Mouse (Mus musculus) limb, embryonic 12.5 days (tissue): Measurements from ENCODE around the gene Pax3. TPM values are rescaled to one million over a fixed set of nuclear protein-coding genes. Genes with fewer than 3 reads are reported as not detected.

Experiments used
- ATAC-seq: fragments of 200-750 bp; cut with Nextera tagmentation; 2 replicates; pipeline ENCODE4 v1.8.0; 2017; ENCODE audit warnings: low read depth, moderate TSS enrichment; ENCODE audit not compliant: insufficient number of reproducible peaks, insufficient read depth, low FRiP score, low TSS enrichment
- H3K27ac ChIP-seq: fragments of 300-500 bp; sonication (generic); 2 replicates; pipeline ENCODE4 v1.5.1; 2016; ENCODE audit warnings: mild to moderate bottlenecking, moderate library complexity
- H3K27me3 ChIP-seq: fragments of 300-500 bp; sonication (generic); 2 replicates; pipeline ENCODE4 v1.6.1; 2016; ENCODE audit warnings: mild to moderate bottlenecking, moderate library complexity
- H3K36me3 ChIP-seq: fragments of 300-500 bp; sonication (generic); 2 replicates; pipeline ENCODE4 v1.6.1; 2016; ENCODE audit warnings: mild to moderate bottlenecking, moderate library complexity
- H3K4me1 ChIP-seq: fragments of 300-500 bp; sonication (generic); replicated peaks from 2 replicates; pipeline ENCODE4 v1.6.1; 2016
- H3K4me2 ChIP-seq: fragments of 300-500 bp; sonication (generic); 2 replicates; pipeline ENCODE4 v1.6.1; 2016; ENCODE audit warnings: mild to moderate bottlenecking, moderate library complexity
- H3K4me3 ChIP-seq: fragments of 300-500 bp; sonication (generic); replicated peaks from 2 replicates; pipeline ENCODE4 v1.5.1; 2016; ENCODE audit warnings: mild to moderate bottlenecking
- H3K9ac ChIP-seq: fragments of 300-500 bp; sonication (generic); replicated peaks from 2 replicates; pipeline ENCODE4 v1.6.1; 2016; ENCODE audit warnings: mild to moderate bottlenecking, moderate library complexity
- H3K9me3 ChIP-seq: fragments of 300-500 bp; sonication (generic); 2 replicates; pipeline ENCODE4 v1.6.1; 2016; ENCODE audit warnings: mild to moderate bottlenecking, moderate library complexity
- WGBS: fragments of 180-500 bp; shearing (Covaris S2); methylation state at CpG from one replicate; pipeline ENCODE4 v1.1.7; 2016; 5-methylcytosine and 5-hydroxymethylcytosine counted together
- polyA plus RNA-seq: library from polyadenylated mRNA; unstranded; fragments of >200 nt; fragmentation: Nextera tagmentation; extraction: Ambion mirVana; gene quantifications from 2 replicates; pipeline ENCODE4 v1.2.1, GENCODE M21; 2016

The Pax3 gene
- polyA plus RNA-seq, 1 experiment from 2014 or later, result 1.6 TPM

DNA sequence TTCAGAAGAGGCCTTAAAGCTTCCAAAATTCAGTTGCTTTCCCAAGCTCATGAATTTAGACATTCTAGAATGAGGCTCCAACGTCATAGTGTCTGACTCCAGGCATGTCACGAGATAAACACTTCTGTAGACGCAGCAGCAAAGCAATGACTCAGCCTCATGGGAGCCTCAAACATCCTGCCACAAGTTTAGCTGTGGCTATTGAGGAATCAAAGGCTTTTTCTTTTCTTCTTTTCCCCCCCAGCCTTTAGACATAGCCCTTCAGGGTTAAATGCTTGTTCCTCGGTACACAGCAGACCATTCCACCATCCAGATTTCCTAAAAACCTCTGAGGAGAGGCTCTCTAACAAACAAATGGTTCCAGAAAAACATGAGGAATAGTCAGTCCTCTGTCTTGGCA lies 139.0 kb downstream of the Pax3 start:
- Histone ChIP-seq H3K4me1 (no peaks in the 10 kb centered on the region), H3K27ac (no peak overlapping the region), H3K9ac (no peak overlapping the region), H3K36me3 (no peaks in the 10 kb centered on the region), H3K4me3 (no peak overlapping the region), H3K27me3 (no peaks in the 10 kb centered on the region), H3K4me2 (no peak overlapping the region), H3K9me3 (no peaks in the 10 kb centered on the region)
- WGBS, result 69% methylated on average over 4 of the region's 4 CpGs
- ATAC-seq, result no peak

DNA sequence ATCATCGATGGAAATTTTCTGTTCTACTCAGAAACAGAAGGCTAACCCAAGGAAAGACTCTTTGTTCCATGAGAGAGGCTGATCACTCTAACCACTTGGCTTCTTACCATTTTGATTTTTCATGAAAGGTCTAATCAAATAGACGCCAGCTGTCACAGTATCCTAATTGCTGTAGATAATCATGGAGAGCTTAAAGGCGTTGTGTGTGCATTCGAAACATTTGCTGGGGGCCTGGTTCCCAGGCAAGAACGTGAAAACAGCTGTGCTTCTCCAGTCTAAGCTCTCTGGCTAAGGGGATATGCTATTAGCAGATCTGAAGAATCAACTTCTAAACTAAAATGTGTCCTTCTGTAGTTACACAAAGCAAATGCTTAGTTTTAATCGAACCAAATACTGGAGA lies 143.3 kb downstream of the Pax3 start:
- no peaks in the 10 kb centered on the region for H3K9me3 ChIP-seq
- no peak for ATAC-seq
- 80% methylated on average over 6 of the region's 6 CpGs for WGBS
- H3K4me1 ChIP-seq, result no peaks in the 10 kb centered on the region
- no peak overlapping the region for H3K4me3 ChIP-seq
- H3K4me2 ChIP-seq, result no peak overlapping the region
- H3K27me3 ChIP-seq, result no peaks in the 10 kb centered on the region
- H3K9ac ChIP-seq, result no peak overlapping the region
- H3K36me3 ChIP-seq, result no peaks in the 10 kb centered on the region
- H3K27ac ChIP-seq, result no peak overlapping the region

Other genes starting within 250 kb of the Pax3 start
- gene Sgpp2, start 113.2 kb upstream of the Pax3 start, polyA plus RNA-seq, result 0.83 and 1.0 TPM in 2 replicates